Mouse (Mus musculus): ENCODE results near the gene Abca8a.
"Not testable (repeated sequence)": the region's sequence is repeated elsewhere in the genome, so short reads cannot be mapped to it uniquely, and the experiment has no call there.

The Abca8a gene

GRCm38 (mm10) chr11:109987460-109988072 lies 108.2 kb downstream of the Abca8a start:
- not testable (repeated sequence) for DNase-seq

GRCm38 (mm10) chr11:109981872-109982271 lies 113.9 kb downstream of the Abca8a start:
- DNase-seq: no peak
